Mouse (Mus musculus) heart, adult 8-10 months (tissue): Measurements from ENCODE around the gene Pgap1. TPM values are rescaled to one million over a fixed set of nuclear protein-coding genes. Genes with fewer than 3 reads are reported as not detected.

Experiments
- DNase-seq: peaks from one replicate; pipeline ENCODE4 v3.0.0; 2022; ENCODE audit warnings: low spot score
- total RNA-seq, 4 experiments: library from RNA; stranded (reverse); gene quantifications; 2 replicates each; pipeline ENCODE4 v1.2.4; 2022

Gene Pgap1
- 1 to 10 TPM; 4.0 to 5.0 (median 4.3) TPM for total RNA-seq

DNA sequence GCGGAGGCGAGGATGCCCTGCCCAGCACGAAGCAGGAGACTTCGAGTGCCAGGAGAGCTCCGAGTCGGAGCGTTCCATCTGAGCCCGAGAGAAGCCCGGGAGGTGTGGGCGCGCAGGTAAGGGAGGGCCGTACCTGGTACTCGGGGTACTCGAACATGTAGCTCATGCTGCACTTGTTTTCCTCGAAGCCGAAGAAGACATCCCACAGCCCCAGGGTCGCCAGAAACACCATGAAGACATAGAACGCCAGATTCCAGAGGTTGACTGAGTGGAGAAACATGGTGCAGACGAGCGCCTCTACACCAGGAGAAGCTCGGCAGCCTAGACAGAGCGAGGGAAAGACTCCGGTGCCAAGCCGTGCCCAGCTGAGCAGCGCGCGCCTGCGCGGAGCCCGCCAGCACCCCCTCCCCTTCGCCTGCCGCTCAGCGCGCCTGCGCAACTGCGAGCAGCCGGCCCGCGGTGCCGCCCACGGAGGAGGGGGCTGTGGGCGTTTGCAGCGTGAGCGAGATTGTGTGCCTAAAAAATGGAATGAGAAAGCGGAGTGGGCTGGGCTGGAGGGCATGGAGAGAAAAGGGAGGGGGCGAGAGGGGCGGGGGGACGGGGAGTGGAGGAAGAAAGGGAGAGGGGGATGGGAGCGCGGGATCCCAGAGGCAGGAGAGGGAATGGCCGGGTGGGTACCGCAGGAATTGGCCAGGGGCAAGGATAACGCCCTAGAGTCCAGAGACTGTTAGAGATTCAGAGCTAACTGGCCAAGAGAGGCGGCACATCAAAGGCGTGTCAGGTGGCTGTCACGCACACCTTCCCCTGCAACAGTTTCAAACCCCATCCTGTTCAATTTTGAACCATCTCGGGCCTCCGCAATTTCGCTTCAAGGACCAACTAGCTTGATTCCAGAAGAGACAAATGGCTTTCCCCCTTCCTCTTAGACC, at the start of gene Pgap1:
Gene Pgap1, minus strand, starts transcription at position 384 of the 929 bp plus-strand sequence.
- DNase-seq, result peak; percentile 80

DNA sequence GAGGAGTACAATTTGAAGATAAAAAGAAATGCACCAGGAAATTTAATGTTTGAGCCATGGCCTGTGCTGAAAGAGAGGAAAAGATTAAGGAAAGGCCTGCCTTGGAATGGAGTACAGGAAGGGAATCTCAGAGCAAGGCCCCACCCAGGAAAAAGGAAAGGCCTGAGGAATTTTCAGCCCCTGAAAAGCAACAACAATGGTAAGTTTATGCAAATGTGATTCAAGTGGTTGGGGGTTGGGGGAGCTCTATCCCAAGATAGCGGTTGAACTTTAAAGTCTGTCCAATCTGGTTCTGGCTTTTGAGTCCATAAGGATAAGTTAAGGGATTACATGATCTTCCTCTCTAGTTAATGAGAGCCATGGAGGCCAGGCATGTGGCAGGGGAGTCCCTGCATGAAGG, 49.5 kb upstream of the Pgap1 start:
- no peak for DNase-seq

DNA sequence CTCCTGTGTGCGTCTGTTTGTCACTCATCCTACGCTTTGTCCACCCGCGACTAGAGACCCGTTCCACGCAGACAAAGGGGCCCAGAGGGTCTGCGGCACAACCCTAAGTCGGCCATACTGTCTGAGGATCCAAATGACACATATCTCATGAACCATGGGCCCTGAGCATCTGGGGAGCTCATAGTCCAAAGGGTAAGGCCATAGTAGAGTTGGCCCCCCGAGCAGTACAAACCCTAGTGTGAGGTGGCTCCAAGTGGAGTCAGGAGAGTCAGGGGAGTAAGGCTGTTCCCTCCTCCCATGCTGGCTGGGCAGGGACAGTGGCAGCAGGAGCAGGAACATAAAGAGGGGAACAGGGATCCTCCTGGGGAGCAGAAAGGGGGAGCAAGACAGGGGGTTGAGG, 44.2 kb upstream of the Pgap1 start:
- no peak for DNase-seq

DNA sequence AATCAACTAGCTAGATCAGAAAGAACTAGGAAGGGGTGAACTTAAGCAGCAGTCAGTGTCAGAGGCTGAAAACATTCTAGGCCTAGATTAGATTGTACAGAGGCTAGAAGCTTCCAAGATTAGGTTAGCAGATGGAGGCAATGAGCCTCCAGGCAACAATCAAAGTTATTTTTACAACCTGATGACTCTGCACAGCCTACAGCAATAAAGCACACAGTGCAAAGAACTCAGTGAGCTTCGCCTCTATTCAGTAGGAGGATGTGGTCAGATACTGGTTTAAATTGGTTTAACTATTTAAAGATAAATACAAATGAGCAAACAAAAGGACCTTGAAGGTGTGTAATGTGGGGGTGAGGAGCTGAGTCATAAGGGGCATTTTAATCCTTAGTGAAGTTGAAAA, 42.8 kb upstream of the Pgap1 start:
- no peak for DNase-seq

DNA sequence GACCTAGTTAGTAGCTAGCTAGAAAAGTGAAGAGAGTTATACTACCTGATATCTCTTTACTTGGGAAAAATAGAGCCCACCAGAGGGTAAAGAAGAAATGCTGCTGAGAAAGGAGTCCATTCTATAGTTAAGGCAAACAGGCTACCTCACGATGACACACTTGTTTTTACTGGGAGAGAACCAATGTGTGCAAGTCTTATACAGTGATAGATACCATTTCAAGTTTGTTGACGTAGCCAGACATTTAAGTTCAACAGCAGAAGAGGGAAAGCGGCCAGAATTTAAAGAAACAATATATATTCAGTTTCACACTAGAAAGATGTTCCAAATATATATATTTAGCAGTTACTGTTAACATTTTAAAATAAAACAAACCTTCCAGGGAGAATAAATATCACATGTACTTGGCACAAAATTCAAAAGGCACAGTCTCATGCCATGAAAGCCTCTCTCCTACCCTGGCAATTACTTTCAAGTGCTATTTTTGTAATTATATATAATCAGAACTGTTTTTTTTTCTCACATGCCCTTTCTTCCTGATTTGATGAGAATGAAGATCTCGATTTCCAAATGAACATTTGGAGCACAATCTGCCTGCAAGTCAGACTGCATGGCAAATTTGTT, 40.2 kb upstream of the Pgap1 start:
- DNase-seq, result no peak

DNA sequence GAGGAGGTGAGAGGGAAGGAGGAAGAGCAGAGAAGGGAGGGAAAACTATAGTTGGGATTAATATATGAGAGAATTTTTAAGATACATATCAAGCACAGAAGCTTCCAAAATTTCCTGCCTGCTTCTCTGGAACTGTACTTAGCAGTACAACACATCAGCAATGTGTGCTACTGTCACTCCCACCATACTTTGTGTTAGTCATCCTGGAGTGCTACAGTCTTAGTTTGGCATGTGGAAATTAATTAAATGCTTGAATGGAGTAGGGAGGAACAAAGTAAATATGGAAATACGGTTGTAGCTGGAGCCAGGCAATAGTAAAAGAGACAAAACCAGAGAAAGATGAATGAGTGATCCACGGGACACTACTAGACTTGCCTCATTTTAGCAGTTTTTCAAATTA, 38.7 kb upstream of the Pgap1 start:
- no peak for DNase-seq

DNA sequence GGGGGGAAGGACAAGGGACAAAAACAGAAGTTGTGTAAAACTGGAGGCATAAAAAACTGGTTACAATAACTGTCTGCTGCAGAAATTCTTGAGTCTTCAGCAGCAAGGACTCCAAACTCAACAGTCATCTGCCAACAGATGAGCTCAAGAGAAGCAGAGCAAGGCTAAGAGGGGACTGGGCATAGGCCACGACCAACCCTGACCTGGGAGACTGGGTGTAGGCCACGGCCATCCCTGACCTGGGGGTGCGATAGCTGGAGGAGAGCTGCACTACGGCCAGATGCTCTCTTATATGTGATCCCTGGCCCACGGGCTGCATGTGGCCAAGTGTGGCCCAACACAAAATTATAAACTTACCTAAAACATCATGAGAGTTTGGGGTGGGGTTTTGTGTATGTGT, 29.6 kb upstream of the Pgap1 start:
- no peak for DNase-seq

DNA sequence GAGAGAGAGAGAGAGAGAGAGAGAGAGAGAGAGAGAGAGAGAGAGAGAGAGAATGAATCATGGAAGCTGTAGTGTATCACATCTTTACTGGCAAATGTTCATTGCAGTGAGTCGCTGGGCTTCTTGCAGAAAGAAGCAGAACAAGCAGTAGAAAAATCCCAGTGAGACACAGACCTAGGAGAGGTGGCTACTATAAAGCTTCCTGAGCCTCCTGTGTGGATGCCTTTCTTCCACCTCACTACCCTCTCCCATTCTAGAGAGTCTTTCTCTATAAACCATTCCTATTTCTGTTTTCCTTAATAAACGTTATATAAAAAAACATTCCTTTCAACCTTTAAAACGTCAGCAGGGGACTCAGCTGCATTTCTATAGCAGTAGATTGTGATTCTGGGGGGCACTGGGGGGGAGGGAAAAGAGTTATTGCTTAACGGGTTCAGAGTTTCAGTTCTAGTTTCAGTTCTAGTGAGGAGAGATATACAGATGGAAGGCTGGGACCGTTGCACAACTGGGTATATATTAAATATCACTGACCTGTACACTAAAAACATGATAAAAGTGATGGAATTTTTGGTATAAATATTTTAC, 28.6 kb upstream of the Pgap1 start:
- no peak for DNase-seq

DNA sequence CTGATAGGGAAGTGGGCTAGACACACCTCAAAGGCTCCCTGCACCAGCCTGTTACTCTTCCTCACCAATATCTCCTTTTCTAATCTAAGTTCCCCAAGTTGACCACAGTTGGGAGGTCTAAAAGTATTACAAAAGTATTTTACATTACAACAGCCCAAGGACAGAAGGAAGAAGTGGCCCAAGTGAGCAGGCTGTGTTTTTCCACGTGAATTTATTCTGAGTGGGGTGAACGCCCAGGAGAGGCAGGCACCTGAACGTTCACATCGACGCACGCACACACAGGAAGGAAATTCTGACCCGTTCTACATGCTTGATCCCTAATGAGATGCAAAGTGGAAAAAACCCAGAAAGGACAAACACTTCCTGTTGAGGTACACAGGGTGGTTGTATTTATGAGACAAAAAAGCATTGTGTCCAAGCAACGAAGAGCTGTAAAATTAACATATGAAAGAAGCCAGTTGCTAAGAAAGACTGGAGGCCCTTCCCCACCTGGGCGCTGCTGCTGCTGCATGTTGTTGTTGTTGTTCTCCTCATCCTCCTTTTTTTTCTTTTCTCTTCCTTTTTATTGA, 27.9 kb upstream of the Pgap1 start:
- no peak for DNase-seq

DNA sequence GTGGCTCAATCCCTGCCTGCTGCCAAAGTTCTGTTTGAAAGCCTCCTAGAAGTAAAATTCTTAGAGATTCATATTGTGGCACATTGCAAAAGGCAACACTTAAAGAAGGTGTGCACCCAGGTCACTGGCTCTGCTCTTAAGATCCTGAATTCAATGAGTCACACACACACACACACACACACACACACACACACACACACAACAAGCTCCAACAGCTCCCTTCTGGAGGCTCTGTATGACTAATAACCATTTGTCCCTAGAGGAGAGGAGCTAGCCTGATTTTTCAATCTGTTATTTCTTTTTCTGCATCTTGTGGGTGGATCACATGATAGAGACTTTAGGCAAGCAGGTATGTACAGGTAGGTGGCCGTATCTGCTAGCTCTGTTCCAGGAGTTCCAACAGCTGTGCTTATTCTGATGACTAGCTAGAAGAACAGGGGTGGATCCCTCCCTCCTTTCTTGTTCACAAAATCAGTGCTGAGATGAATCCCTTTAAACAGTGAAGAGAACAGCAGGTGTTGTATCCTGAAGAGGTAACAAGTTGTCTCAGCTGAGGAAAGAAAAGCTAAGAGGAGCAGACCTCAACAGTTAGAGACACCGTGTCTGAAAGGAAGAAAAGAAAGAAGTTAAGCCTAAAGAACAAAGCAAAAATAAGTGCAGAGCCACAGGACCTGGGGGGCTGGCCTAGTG, 27.2 kb upstream of the Pgap1 start:
- DNase-seq, result no peak

DNA sequence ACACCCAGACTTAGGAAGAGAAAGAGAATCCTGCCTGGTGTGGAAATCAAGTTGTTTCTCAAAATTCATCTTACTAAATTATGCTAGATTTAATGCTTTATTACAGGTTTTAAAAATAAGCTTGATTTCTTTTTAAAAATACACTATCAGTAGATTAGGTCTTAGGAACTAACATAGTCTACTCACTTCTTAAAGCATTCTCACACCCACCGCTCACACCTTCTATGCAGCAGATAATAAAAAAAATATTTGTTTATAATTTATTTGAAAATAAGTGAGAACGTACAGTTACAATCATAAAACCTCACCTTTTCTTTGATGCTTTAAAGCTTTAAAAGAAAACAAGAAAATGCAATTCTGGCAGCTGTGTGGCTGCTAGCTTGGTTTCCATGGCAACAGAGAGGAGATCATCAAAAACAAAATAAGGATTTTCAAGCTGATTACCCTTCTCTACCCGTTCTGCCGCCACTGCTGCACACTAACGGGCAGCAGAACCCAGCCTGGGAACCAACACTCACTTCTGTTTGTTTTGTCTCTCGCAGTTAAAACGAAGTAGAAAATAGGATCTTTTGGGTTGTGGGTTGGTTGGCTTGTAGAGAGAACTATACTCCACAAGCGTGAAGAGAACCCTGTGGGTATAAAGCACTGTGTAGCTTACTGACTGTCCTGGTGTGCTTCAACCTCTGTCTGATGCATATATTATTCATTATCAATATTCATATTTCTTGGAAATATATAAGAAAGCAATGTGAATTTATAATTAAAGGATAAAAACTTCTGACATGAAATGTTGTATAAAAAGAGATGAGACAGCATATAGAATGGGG, 21.1 kb upstream of the Pgap1 start:
- DNase-seq, result no peak

DNA sequence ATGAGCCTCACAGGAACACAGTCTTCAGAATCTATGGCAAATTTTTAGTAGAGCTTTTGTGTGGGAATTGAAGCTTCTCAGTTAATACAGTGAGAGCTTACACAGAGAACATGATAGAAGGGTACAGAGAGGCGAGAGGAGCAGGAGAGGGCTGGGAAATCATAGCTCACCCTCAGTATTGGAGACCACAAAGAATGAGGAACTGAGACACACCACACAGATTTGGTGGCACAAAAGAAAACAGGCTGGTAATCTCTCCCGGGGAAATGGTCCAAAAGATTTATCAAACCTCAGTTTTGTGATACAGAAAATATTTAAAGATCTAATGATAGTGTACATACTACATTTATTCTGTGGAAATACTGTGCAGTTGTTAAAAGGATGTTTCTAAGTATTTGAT, 11.6 kb upstream of the Pgap1 start:
- no peak for DNase-seq

DNA sequence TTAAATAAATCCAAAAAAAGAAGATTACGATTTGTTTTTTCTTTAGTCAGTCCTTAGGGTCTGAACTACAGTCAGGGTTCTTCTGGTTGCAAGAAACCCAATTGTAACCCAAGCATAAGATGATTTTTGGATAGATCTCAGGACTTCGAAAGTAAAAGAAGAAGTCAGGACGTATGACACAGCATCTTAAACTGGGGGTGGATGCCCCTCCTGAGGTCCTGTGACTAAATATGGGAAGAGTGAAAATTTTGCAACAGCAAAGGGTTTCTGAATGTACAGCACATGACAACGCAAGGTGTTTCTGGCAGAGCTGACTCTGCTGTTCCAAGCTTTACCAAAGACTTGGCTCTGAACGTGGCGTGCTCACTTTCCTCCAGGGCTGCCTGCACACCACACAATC, 6.4 kb upstream of the Pgap1 start:
- DNase-seq, result peak; percentile 9

DNA sequence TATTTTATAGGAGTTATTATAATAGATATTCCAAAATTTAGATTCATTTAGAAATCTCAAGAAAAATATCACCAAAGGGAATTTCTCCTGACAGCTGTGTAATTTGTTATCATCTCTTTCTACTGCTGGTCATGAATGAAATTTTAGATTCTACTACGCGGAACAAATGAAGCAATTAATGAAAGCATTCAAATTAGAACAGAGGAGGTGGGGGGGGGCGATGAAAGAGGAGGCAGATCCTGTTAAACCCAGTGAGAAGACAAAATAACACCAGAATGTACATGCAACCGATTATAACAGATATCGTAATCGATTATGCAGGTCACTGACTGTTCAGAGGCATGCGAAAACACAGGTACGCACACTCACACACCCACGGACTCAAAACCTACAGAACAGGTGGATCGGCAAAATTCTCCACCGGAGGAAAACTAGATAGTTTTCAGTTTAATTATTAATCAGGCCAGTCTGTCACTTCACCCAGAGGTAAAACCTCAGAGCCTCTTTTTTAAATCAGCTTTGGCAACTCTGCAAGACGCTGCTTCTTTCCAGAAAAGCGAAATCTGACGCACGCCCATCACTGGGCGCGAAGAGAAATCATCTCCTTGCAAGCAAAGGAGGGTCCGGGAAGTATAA, 780 bp downstream of the Pgap1 start:
- DNase-seq, result no peak

DNA sequence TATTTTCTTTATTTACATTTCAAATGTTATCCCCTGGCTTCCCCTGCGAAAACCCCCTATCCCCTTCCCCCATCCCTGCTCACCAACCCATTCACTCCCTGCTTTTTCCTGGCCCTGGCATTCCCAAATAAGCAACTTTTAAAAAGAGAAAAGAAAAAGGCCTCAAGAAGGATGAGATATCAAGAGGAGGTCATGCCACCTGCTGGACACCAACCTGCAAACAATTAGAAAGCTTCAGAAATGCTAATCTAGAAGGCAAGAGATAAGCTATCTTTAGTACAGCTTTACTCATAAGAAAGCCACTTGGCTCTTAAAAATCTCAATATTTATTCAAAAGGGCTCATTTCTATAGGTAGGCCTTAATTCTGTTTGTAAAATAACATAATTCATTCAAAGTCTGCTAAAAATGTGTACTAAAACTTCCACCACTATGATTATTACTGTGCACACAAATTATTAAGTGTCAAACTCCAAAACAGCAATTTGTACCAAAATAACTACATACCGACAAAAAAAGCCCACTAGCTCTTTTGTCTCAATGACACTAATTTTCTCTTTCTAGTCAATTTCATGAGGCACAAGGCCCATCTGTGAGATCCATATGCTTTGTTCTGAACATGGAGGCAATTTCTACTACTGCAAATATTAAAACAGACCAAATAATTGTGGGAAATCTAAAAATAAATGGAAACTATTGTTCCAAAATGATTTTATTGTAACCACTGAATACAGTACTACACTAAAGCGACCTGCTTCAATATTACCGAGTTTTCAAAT, 1.9 kb downstream of the Pgap1 start:
- no peak for DNase-seq

DNA sequence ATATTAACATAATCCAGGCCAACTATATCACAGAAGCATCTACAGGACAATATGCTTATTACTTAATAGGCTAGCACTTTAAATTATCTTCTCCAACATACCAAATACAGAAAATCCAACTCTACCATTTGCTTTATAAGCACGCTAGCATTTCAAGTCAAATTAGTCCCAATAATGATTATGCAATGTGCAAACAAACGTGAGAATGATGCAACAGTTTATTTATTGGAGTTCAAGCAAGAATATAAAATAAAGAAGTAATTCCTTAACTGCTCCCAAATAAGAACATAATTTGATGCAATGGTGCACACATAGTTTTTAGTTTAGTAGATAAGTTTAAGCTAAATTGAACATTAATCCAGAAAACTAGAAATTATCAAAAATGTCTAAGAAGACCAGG, 4.9 kb downstream of the Pgap1 start:
- DNase-seq, result no peak

DNA sequence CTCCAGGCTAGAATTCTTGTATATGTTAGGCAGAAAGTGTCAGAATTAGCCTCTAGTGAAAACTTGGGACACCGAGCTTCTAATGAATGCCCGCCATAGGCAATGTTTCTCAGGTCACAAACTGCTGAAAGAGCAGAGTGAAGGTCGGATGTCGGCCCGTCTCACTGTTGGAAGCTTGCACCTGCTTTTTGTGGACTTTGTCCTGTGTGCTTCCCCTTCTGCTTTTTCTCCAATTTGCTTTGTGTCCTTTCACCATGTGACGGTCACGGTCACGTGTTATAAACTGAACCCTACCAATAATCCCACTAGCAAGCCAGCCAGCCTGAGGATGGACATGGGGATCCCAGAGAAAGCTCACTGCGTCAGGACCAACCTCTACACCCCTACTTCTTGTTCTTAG, 12.3 kb downstream of the Pgap1 start:
- DNase-seq, result no peak

DNA sequence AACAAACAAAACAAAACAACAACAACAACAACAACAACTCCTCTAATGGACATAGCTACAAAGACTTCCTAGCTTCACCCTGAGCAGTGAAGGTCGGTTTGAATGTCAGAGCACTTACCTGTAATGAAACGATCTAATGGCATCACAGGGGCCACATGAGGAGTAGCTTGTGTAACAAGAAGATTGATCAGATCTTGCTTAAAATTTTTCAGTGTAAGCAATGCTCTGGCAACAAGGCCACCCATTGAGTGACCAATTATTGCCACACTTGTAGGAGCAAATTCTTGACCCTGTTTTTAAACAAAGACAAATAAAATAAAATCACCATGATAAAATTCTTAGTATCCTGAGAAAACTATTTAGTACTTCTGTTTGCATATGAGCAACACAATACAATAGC, 14.6 kb downstream of the Pgap1 start:
- no peak for DNase-seq

DNA sequence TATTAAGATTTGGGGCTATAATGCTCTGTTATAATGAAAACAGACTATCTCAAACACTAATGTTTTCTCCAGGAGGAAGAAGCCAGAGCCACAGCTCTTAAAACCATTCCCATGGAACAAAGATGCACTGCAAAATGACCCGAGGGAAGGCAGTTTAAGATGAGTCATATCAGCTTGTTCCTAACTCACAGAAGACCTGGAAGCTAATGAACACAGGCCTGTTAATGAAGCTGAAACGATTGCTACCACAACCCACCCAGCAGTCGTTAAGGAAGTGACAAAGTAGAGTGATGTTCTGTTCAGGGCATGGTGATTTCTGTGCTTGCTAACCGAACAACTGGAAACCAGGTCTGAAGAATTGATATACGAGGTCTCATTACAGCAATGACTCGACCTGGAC, 26.3 kb downstream of the Pgap1 start:
- DNase-seq, result no peak

DNA sequence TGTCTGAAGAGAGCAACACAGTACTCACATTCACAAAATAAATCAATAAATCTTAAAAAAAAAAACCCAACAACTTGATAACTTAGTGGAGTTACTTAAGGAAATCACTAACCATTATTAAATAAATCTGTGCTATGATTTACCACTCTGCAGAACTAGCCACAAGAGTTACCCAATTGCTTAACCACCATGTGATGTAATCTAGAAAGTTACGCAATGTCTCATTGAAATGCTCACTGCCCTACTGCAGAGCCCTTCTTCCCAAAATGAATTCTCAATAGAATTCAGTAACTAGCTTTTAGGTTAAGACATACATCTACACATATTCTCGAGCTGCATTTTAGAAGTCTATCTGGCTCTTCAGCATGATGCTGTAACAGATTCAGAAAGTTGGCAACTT, 33.8 kb downstream of the Pgap1 start:
- DNase-seq, result peak; percentile 12
